Mouse (Mus musculus): ENCODE measurements around the gene Tex19.1.

DNA sequence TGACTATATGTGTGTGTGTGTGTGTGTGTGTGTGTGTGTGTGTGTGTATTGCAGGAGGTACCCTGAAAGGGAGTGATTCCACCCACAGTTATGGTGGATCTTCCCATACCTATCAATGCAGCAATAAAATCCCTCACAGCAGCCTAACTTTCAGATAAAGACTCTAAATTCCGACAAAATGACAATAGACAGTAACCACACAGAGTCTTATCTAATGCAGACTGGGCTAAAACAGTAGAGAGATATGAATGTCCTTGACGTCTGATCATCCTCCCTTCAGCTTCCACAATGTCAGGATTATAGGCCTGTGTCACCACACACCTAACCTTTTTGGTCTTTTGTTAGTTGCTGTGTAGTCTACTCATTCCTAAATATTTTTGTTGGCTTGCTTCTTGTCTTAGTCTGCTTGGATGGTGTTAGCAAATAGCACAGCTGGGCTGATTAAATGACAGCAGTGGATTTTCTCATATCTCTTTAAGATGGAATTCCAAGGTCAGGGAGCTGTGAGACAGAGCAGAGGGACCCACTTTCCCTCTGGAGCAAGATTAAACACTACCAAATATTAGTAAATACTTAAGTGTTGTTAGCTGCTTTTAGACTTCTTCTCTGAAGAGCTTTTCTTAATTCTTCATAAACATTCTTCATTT is 23.8 kb upstream of the Tex19.1 start:
- TF ChIP-seq EP300 (IDR thresholded peaks at IDR 0.05) = no peak
- no peak for TF ChIP-seq CTCF (IDR thresholded peaks at IDR 0.05)
